Mouse (Mus musculus): ENCODE measurements around the gene Rnf222.

DNA sequence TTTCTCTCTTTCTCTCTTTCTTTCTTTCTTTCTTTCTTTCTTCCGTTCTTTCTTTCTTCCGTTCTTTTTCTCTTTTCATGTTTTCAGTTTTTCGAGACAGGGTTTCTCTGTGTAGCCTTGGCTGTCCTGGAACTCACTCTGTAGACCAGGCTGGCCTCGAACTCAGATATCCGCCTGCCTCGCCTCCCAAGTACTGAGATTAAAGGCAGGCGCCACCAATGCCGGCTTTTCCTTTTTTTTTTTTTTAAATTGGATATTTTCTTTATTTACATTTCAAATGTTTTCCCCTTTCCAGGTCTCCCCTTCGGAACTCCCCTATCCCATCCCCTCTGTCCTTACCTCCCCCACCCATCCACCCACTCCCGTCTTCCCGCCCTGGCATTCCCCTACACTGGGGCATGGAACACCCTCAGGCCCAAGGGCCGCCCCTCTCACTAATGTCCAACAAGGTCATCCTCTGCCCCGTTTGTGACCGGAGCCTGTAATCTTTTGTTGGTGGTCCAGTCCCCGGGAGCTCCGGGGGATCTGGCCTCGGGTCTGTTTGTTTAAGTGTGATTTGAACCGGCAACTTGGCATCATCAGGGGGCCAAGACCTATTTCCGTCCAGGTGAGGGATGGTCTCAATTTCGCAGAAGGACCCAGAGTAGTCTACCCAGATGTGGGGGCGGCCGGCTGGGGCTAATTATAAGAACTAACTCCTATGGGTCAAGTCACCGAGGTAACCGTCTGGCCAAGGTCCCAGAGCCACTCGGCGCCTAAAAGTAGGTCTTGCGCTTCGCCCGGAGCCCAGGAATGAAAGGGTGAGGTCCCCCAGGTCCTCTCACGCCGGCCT lies 12.4 kb downstream of the Rnf222 start:
- TF ChIP-seq POLR2A (IDR thresholded peaks at IDR 0.05; ENCODE audit: low read depth, low read length), result no peak
- TF ChIP-seq CTCF (IDR thresholded peaks at IDR 0.05; ENCODE audit: extremely low read depth, insufficient read depth, insufficient read length, insufficient replicate concordance), result no peak

All from spleen, adult 2 months (tissue).